Mouse (Mus musculus) forebrain, embryonic 15.5 days (tissue): ENCODE measurements at regions not wholly inside any gene's neighbourhood (a gene's known extent, or its start where the extent isn't known, plus 50 kb on each side); places are given as distances from the start of the nearest gene placed in this dataset.

ENCODE experiments used
- ATAC-seq: fragments of 200-750 bp; cut with Nextera tagmentation; replicated peaks from 2 replicates; pipeline ENCODE4 v1.8.0; 2017; ENCODE audit warnings: mild to moderate bottlenecking, moderate TSS enrichment, moderate library complexity
- H3K27ac ChIP-seq: fragments of 300-500 bp; sonication (generic); replicated peaks from 2 replicates; pipeline ENCODE4 v1.5.1; 2015; ENCODE audit warnings: mild to moderate bottlenecking, inconsistent platforms
- H3K27me3 ChIP-seq: fragments of 300-500 bp; sonication (generic); 2 replicates; pipeline ENCODE4 v1.6.1; 2015; ENCODE audit warnings: inconsistent platforms
- H3K36me3 ChIP-seq: fragments of 300-500 bp; sonication (generic); 2 replicates; pipeline ENCODE4 v1.6.1; 2015; ENCODE audit warnings: mild to moderate bottlenecking, inconsistent platforms
- H3K4me1 ChIP-seq: fragments of 300-500 bp; sonication (generic); 2 replicates; pipeline ENCODE4 v1.6.1; 2015; ENCODE audit warnings: inconsistent platforms
- H3K4me2 ChIP-seq: fragments of 300-500 bp; sonication (generic); replicated peaks from 2 replicates; pipeline ENCODE4 v1.6.1; 2015; ENCODE audit warnings: mild to moderate bottlenecking, inconsistent platforms
- H3K4me3 ChIP-seq: fragments of 300-500 bp; sonication (generic); 2 replicates; pipeline ENCODE4 v1.5.1; 2015; ENCODE audit warnings: mild to moderate bottlenecking, inconsistent platforms
- H3K9ac ChIP-seq: fragments of 300-500 bp; sonication (generic); replicated peaks from 2 replicates; pipeline ENCODE4 v1.6.1; 2015; ENCODE audit warnings: mild to moderate bottlenecking, inconsistent platforms
- H3K9me3 ChIP-seq: fragments of 300-500 bp; sonication (generic); 2 replicates; pipeline ENCODE4 v1.6.1; 2016; ENCODE audit warnings: inconsistent platforms
- WGBS: fragments of 180-500 bp; shearing (Covaris S2); methylation state at CpG from one replicate; pipeline ENCODE4 v1.1.7; 2015; ENCODE audit warnings: mixed read lengths; 5-methylcytosine and 5-hydroxymethylcytosine counted together

DNA sequence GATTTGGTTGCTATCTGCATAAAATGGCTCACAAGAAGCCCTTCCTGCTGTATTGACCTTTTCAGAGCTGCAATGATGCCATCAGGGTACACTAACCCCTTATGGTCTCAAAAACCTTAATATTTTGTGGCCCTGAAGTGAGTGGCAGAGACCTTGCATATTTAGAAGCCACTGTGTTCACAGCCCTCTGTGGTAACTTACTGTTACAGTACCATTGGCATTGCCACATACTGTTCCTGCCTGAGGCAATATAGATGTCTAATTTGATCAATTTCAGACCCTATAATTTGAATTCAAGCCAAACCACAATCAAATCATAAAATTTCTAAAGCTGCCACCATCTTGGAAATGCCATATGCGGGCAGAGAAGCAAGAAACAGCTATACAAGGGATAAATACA is 198.5 kb downstream of the Spry2 start:
- H3K4me2 ChIP-seq: no peak overlapping the region
- H3K4me1 ChIP-seq: peaks cover 9% of the 10 kb centered on the region; the same call in 1 of the 2 replicates
- no peak overlapping the region for H3K27ac ChIP-seq
- H3K27me3 ChIP-seq: no peaks in the 10 kb centered on the region
- no peak for ATAC-seq
- H3K9me3 ChIP-seq: no peaks in the 10 kb centered on the region
- no peak overlapping the region for H3K9ac ChIP-seq
- no peak overlapping the region for H3K4me3 ChIP-seq
- WGBS: 96% methylated on average over 1 of the region's 1 CpGs
- no peaks in the 10 kb centered on the region for H3K36me3 ChIP-seq

DNA sequence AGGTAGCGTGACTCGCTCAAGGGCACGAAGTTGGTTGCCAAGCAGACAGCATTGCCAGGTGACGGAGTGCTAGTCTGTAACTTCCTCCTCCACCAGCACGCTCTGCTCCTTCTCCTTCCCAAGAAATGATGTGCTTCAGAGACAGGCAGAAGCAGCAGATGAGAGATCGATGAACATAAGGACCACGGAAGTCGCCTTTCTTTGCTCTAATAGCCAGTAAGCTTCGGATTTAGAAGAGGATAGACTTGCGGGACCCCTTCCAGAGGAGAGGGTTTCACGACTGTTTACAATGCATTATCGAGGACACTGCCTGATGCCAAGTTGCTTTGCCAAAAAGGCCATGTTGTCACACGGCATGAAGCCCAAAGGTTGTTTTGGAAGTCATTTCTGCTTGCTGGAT is 199.2 kb downstream of the Spry2 start:
- H3K9ac ChIP-seq: no peak overlapping the region
- H3K9me3 ChIP-seq: no peaks in the 10 kb centered on the region
- ATAC-seq: no peak
- no peak overlapping the region for H3K4me3 ChIP-seq
- no peaks in the 10 kb centered on the region for H3K27me3 ChIP-seq
- H3K4me1 ChIP-seq: peaks cover 9% of the 10 kb centered on the region; the same call in 1 of the 2 replicates
- WGBS: 84% methylated on average over 13 of the region's 13 CpGs
- no peak overlapping the region for H3K27ac ChIP-seq
- no peak overlapping the region for H3K4me2 ChIP-seq
- no peaks in the 10 kb centered on the region for H3K36me3 ChIP-seq

DNA sequence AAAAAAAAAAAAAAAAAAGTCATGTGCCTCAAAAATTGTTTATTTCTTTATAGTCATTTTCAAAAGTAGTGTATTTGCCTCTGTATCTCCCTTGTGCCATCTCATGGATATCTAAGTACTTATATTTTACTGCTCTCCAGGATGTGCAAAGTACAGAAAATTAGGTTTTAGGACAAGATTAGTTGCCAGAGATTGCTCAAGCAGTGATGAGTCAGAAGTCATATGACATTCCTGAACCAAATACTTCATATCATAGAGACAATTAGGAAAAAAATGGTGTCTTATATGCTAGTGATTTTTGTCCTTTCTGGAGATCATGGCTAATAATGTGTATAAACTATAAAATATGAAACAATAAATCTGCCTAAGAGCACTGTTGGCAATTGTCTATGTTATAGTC is 201.7 kb downstream of the Spry2 start:
- Histone ChIP-seq H3K27me3 (no peaks in the 10 kb centered on the region), H3K4me2 (no peak overlapping the region), H3K9me3 (no peaks in the 10 kb centered on the region), H3K27ac (no peak overlapping the region), H3K36me3 (no peaks in the 10 kb centered on the region), H3K9ac (no peak overlapping the region), H3K4me1 (peaks cover 9% of the 10 kb centered on the region; the same call in 1 of the 2 replicates), H3K4me3 (no peak overlapping the region)
- no peak for ATAC-seq

DNA sequence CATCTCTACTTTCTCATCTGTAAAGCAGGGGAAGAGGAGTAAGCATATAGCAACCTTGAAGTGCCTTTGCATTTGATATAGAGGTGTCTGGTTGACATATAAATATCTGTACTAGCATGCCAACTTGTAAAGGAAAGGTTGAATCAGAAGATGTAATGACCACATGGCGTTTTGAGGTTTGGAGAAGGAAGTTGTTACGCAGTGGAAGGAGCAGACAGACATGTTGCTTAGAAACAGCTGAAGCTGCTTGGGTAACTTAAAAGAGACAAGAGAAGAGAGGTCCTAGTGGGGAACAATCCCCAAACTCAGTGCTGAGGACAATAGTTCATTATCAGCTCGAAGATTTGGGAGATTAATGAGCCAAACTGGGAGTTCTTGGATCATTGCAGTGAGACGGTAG is 202.9 kb downstream of the Spry2 start:
- no peaks in the 10 kb centered on the region for H3K36me3 ChIP-seq
- H3K4me1 ChIP-seq: peaks cover 8% of the 10 kb centered on the region; the same call in 1 of the 2 replicates
- no peak overlapping the region for H3K9ac ChIP-seq
- no peaks in the 10 kb centered on the region for H3K27me3 ChIP-seq
- no peaks in the 10 kb centered on the region for H3K9me3 ChIP-seq
- no peak for ATAC-seq
- H3K4me2 ChIP-seq: no peak overlapping the region
- H3K4me3 ChIP-seq: no peak overlapping the region
- H3K27ac ChIP-seq: no peak overlapping the region
- 75% methylated on average over 4 of the region's 4 CpGs for WGBS

DNA sequence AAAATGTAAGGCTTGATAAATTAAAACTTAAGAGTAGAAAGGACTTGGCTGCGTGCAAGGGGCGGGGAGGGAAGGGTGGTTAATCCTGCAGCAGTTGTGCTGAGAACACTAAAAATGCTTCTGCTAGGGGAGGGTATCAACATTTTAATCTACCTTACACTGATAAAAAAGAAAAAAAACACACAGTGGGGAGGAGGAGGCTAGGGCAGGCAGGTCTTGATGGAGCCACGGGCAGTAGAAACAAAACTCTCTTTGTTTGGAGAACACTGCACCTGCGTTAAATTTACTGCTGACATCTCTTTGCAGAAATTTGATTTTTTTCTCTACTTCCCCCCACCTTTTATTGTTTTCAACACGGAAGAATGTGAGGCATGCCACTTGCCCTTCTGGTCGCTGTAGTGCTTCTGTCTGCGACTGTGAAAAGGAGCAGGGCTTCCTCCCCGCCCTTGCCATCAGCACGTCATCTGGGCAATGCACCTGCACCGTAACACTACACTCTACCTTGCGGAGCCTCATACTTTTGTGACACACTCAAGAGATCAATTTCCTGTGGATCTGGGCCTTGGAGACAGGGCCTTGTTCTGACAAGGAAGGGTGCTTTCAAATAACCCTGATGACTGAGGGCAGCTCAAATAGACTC is 211.7 kb downstream of the Spry2 start:
- Histone ChIP-seq H3K27ac (no peak overlapping the region), H3K9ac (no peak overlapping the region)
- WGBS: 52% methylated on average over 11 of the region's 11 CpGs

DNA sequence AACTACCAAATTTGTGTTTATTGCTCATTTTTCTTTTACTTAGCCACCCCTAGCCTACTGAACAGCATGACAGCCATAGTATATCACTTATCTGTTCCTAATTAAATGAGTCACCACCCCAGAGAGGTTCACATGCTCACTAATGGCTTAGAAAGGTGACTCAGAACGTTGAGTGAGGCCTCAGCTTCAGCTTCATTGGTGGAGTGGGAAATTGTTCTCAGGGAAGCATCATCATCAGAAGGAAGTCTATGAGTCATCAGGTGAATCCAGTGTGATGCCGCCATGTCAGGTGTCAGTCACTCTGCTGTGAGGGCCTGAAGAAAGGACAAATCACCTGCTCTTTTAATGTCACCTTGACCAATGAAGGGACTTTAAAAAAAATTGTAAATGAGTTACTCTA is 212.3 kb downstream of the Spry2 start:
- H3K27me3 ChIP-seq: no peaks in the 10 kb centered on the region
- no peaks in the 10 kb centered on the region for H3K9me3 ChIP-seq
- no peaks in the 10 kb centered on the region for H3K36me3 ChIP-seq
- 85% methylated on average over 2 of the region's 2 CpGs for WGBS
- H3K4me1 ChIP-seq: no peaks in the 10 kb centered on the region
- ATAC-seq: no peak
- H3K4me3 ChIP-seq: no peak overlapping the region
- no peak overlapping the region for H3K4me2 ChIP-seq
- no peak overlapping the region for H3K9ac ChIP-seq
- H3K27ac ChIP-seq: no peak overlapping the region

More for the DNA sequence above, 211.7 kb downstream of the Spry2 start:
- Histone ChIP-seq H3K36me3 (no peaks in the 10 kb centered on the region), H3K4me3 (no peak overlapping the region), H3K9me3 (no peaks in the 10 kb centered on the region), H3K4me2 (no peak overlapping the region), H3K27me3 (no peaks in the 10 kb centered on the region), H3K4me1 (no peaks in the 10 kb centered on the region)
- no peak for ATAC-seq

DNA sequence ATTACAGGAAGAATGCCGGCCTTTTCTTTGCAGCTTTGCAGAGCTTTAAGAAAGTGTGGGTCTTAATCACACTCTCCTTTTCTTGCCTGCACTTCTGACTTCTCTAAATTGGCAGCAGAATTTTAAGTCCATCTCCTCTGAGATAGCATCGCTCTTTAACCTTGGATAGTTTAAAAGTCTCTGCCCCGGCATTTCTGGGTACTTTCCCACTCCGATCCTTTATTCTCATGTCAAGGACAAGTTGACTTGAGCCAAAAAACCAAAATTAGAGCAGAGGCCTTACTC is 220.0 kb downstream of the Spry2 start:
- H3K27ac ChIP-seq: no peak overlapping the region; the same call in 1 of the 2 replicates
- no peak overlapping the region for H3K4me2 ChIP-seq
- no peaks in the 10 kb centered on the region for H3K9me3 ChIP-seq
- no peak overlapping the region for H3K4me3 ChIP-seq
- H3K27me3 ChIP-seq: no peaks in the 10 kb centered on the region
- H3K4me1 ChIP-seq: peaks cover 21% of the 10 kb centered on the region
- under 1% methylated on average over 4 of the region's 4 CpGs for WGBS
- H3K9ac ChIP-seq: no peak overlapping the region
- peak; percentile 20; the same call in 1 of the 2 replicates for ATAC-seq
- no peaks in the 10 kb centered on the region for H3K36me3 ChIP-seq

DNA sequence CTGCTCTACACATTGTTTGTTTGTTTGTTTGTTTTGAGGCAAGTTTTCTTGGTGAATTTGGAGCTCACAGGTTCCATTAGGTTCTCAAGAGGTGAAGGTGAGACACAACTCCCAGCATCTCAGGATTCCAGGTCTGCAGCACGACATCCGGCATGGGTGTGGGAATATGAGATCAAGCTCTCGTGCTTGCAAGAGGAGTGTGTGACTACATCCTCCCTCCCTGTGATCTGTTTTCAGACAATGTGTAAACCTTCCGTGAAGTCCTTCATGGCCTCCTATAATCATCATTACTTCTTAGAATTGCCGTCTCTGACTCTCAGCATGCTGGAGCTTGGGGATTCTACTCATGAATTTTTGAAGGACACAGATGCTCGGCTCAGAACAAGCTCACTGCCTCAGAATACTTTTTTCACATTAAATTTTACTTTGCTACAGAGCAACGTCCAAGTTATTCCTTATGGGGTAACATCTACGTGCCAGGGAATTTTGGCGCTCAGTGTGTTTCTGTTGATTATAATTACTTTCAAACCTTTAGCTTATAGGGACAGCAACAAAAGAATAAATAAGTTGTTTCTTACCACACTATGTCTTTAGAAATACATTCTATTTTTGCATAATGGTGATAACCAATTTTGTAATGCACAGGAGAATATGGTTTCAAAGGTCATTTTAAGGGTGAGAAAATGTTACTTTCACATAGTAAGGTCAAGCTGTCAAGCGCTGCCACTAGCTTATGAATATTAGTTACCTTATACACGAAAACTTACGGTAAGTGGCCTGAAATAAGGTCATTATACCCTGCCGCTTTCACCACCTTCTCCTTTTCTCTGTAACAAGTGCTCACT is 220.6 kb downstream of the Spry2 start:
- no peak overlapping the region for H3K4me2 ChIP-seq
- ATAC-seq: peak; percentile 76
- H3K36me3 ChIP-seq: no peaks in the 10 kb centered on the region
- no peaks in the 10 kb centered on the region for H3K27me3 ChIP-seq
- WGBS: 15% methylated on average over 13 of the region's 13 CpGs
- H3K27ac ChIP-seq: no peak overlapping the region; the same call in 1 of the 2 replicates
- H3K9ac ChIP-seq: no peak overlapping the region
- H3K4me3 ChIP-seq: no peak overlapping the region
- H3K9me3 ChIP-seq: no peaks in the 10 kb centered on the region
- peaks cover 21% of the 10 kb centered on the region for H3K4me1 ChIP-seq

DNA sequence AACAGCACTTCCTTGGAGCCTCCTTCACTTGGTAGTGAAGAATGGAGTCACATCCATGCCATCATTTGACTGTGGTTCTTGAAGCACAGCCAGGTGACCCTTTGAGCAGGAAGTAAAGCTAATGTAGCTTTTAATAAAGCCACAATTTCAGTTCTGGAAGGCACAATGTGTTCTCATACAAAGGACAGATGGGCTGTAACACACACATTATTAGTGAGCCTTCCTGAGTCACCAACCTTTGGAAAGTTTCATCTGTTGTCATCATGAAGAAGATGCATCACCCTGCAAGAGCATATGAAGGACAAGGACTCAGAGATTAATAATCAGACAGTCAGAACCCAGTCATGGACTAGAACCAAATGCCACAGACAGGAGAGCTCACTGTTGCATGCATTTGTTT is 221.6 kb downstream of the Spry2 start:
- Histone ChIP-seq H3K9ac (no peak overlapping the region), H3K9me3 (no peaks in the 10 kb centered on the region), H3K4me1 (peaks cover 21% of the 10 kb centered on the region), H3K27me3 (no peaks in the 10 kb centered on the region), H3K4me3 (no peak overlapping the region), H3K4me2 (no peak overlapping the region), H3K27ac (no peak overlapping the region), H3K36me3 (no peaks in the 10 kb centered on the region)
- no peak for ATAC-seq

DNA sequence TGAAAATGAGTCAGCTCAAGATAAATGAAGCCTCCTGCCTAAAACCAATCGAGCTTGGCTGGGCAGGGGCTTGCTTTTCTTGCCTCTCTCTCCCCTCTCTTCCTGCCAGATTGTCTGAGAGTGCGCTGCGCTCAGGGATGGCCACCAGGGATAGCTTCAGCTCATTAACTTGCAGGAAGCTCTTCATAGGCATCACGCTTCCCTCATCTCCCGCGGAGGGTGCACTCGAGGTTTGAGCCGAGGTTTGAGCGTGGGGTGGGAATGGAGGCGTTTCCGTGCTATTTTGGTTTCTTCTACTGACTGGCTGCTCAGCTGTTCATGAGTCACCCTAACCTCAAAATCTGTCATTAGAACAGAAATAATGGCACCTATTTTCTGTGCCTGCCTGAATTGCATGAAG is 227.7 kb downstream of the Spry2 start:
- WGBS: 43% methylated on average over 11 of the region's 11 CpGs
- Histone ChIP-seq H3K9ac (no peak overlapping the region), H3K36me3 (no peaks in the 10 kb centered on the region), H3K4me3 (no peak overlapping the region), H3K27me3 (no peaks in the 10 kb centered on the region), H3K4me2 (no peak overlapping the region), H3K27ac (no peak overlapping the region), H3K9me3 (no peaks in the 10 kb centered on the region), H3K4me1 (peaks cover 16% of the 10 kb centered on the region)
- no peak; the same call in 1 of the 2 replicates for ATAC-seq

DNA sequence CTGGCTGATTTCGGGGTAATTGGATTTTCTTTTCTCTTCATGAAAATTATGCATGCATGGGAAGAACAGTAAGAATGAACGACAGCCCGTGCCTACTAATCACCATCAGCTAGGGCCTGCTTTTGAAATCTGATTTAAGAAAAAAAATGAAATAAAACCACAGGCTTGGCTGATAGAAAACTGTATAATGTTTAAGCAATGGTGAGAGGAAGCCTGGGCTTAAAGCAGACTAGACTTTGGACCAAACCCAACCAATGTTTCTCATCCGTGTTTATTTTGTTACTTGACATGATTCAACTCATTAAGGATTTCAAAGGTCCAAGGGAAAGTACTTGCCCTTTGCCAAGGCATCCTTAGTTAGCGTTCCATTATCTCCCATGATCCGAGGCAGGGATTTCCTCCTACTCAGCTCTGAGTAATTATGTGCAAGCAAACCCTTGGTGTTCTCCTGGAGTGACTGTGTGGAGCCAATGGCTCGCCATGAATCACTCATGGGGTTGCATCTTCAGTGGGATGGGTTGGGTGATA is 231.9 kb downstream of the Spry2 start:
- peak overlapping the region; percentile 61 for H3K27ac ChIP-seq
- WGBS: 15% methylated on average over 7 of the region's 7 CpGs
- H3K9ac ChIP-seq: no peak overlapping the region
- no peak overlapping the region for H3K4me3 ChIP-seq
- no peaks in the 10 kb centered on the region for H3K9me3 ChIP-seq
- H3K4me2 ChIP-seq: no peak overlapping the region
- peaks cover 16% of the 10 kb centered on the region for H3K4me1 ChIP-seq
- no peaks in the 10 kb centered on the region for H3K36me3 ChIP-seq
- H3K27me3 ChIP-seq: no peaks in the 10 kb centered on the region
- peak; percentile 81 for ATAC-seq

DNA sequence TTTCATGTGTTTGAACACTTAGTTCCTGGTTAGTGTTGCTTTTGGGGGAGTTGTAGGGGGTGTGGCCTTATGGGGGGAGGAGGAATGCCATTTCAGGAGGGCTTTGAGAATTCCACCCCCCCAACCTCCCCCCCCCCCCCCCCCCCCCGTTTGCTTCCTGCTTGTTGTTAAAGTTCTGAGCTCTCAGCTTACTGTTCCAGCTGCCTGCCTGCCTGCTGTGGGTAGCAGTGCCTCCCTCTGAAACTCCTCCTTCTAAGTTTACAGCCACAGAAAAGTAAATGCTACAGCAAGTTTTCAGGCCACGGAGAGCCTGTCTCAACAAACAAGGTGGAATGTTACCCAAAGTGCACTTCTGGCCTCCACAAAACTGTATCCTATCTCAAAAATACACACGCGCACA is 233.1 kb downstream of the Spry2 start:
- H3K9ac ChIP-seq: no peak overlapping the region
- WGBS: 79% methylated on average over 3 of the region's 4 CpGs
- ATAC-seq: no peak
- no peak overlapping the region for H3K27ac ChIP-seq
- peaks cover 13% of the 10 kb centered on the region for H3K4me1 ChIP-seq
- no peaks in the 10 kb centered on the region for H3K27me3 ChIP-seq
- no peaks in the 10 kb centered on the region for H3K36me3 ChIP-seq
- H3K4me3 ChIP-seq: no peak overlapping the region
- no peaks in the 10 kb centered on the region for H3K9me3 ChIP-seq
- H3K4me2 ChIP-seq: no peak overlapping the region
